Comparison of ENCODE assay signal across 10 mouse cellular contexts in the genomic region with DNA sequence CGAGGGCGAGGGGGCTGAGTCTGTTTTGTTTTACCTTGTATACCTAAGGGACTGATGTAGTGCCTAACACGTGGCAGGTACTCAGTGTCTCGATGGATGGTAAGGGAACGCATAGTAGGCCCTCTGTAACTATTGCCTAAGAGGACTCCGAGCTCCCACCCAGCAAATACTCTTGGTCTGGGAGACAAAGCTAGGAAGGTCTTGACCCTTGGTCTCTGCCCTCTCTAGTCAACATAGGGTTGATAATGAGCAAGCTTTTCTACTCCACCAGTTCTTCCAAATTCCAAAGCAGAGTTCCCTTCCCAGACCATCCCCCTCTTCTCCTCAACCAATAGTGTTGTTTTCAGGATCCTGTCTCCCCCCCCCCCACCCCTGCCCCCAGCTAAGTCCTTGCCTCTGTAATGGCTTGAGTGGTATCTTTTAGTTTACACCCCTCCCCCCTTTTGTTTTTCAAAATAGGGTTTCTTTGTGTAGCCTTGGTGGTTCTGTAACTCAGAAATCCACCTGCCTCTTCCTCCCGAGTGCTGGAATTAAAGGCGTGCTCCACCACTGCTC. TPM values are rescaled to one million over a fixed set of nuclear protein-coding genes. Genes with fewer than 3 reads are reported as not detected.
DNase-seq lines count a peak whose midpoint lies in the region; ATAC-seq and TF ChIP-seq lines count a peak whose summit lies in the region.
"Had no signal": no experiment of that assay in that cellular context is flagged by ENCODE, and none has a peak within 500 bp of the region (broad histone marks: within the 10 kb centered on the region; RNA-seq: fewer than 3 reads in every experiment).

No protein-coding gene starts in this region.

- no peak overlapping the region for H3K27ac ChIP-seq in intestine, embryonic 14.5 days (ENCODE audit: low read depth)
- no peak overlapping the region for H3K27ac ChIP-seq in intestine, embryonic 16.5 days (ENCODE audit: low read length)
- no peak overlapping the region for H3K27ac ChIP-seq in forebrain, embryonic 14.5 days (ENCODE audit: low read depth, low read length)
- no peak overlapping the region for H3K27ac ChIP-seq in liver, embryonic 15.5 days (replicated peaks)
- H3K27ac ChIP-seq: stomach, embryonic 15.5 days had no signal

- no peak for DNase-seq in intestine, embryonic 14.5 days (ENCODE audit: low spot score)
- peak; percentile 92 for DNase-seq in R1 (ENCODE audit: low read depth, low spot score)
- DNase-seq in forebrain, embryonic 14.5 days (ENCODE audit: low spot score), result no peak
- no peak for DNase-seq in right cerebral cortex, postnatal 25 days
- DNase-seq in lung, adult 2 months, result no peak

- H3K4me1 ChIP-seq in intestine, embryonic 14.5 days (replicated peaks; ENCODE audit: control insufficient read depth, insufficient read depth, low read length), result no peaks in the 10 kb centered on the region
- peaks cover 10% of the 10 kb centered on the region; the same call in 1 of the 2 replicates for H3K4me1 ChIP-seq in intestine, embryonic 16.5 days (ENCODE audit: control insufficient read depth, insufficient read depth, low read length)
- H3K4me1 ChIP-seq in forebrain, embryonic 14.5 days (ENCODE audit: control insufficient read depth, insufficient read depth, low read length), result peaks cover 8% of the 10 kb centered on the region
- no peaks in the 10 kb centered on the region for H3K4me1 ChIP-seq in liver, embryonic 15.5 days (replicated peaks)
- H3K4me1 ChIP-seq in lung, adult 2 months (ENCODE audit: control insufficient read depth, insufficient read depth, low read length), result peaks cover 2% of the 10 kb centered on the region; the same call in 1 of the 2 replicates
- H3K4me1 ChIP-seq: stomach, embryonic 15.5 days had no signal

- H3K27me3 ChIP-seq in intestine, embryonic 14.5 days (replicated peaks; ENCODE audit: control insufficient read depth, insufficient read depth, low read length), result no peaks in the 10 kb centered on the region
- H3K27me3 ChIP-seq in intestine, embryonic 16.5 days (replicated peaks; ENCODE audit: control insufficient read depth, insufficient read depth, low read length), result no peaks in the 10 kb centered on the region
- H3K27me3 ChIP-seq in forebrain, embryonic 14.5 days (replicated peaks; ENCODE audit: control insufficient read depth, insufficient read depth, low read length), result no peaks in the 10 kb centered on the region
- peaks cover 44% of the 10 kb centered on the region for H3K27me3 ChIP-seq in liver, embryonic 15.5 days
- H3K27me3 ChIP-seq: stomach, embryonic 15.5 days had no signal

- peak overlapping the region; percentile 55 for H3K4me2 ChIP-seq in intestine, embryonic 14.5 days (ENCODE audit: low read length)
- H3K4me2 ChIP-seq in intestine, embryonic 16.5 days (ENCODE audit: low read depth, low read length), result no peak overlapping the region
- H3K4me2 ChIP-seq in forebrain, embryonic 14.5 days (ENCODE audit: low read length), result peak overlapping the region; percentile 63
- 0 out of 2 replicates have a peak overlapping the region, but pooled peaks have one; percentile 58 for H3K4me2 ChIP-seq in liver, embryonic 15.5 days

- no peak for TF ChIP-seq POLR2A in lung, adult 2 months (IDR thresholded peaks at IDR 0.05; ENCODE audit: borderline replicate concordance, extremely low read depth, low read depth, low read length)

- no peak for ATAC-seq in intestine, embryonic 14.5 days (replicated peaks; ENCODE audit: low FRiP score, low TSS enrichment, low read depth)
- no peak for ATAC-seq in intestine, embryonic 16.5 days
- no peak for ATAC-seq in forebrain, embryonic 14.5 days
- peak; percentile 53 for ATAC-seq in liver, embryonic 15.5 days (ENCODE audit: insufficient read depth)
- no peak for ATAC-seq in cerebellum, adult (ENCODE audit: insufficient number of reproducible peaks, low FRiP score, low TSS enrichment)
- ATAC-seq: CD4-positive, CD25-positive, alpha-beta regulatory T cell, adult 4 months had no signal

- WGBS in intestine, embryonic 14.5 days, result 67% methylated on average over 8 of the region's 8 CpGs
- 60% methylated on average over 8 of the region's 8 CpGs for WGBS in intestine, embryonic 16.5 days
- 60% methylated on average over 8 of the region's 8 CpGs for WGBS in forebrain, embryonic 14.5 days
- 51% methylated on average over 8 of the region's 8 CpGs for WGBS in liver, embryonic 15.5 days (ENCODE audit: insufficient replicate concordance)
- WGBS in lung, adult 2 months, result 57% methylated on average over 8 of the region's 8 CpGs

- TF ChIP-seq CTCF in lung, adult 2 months (IDR thresholded peaks at IDR 0.05; ENCODE audit: insufficient read depth, low read length), result no peak

- H3K4me3 ChIP-seq in intestine, embryonic 14.5 days (ENCODE audit: low read depth, low read length), result no peak overlapping the region
- no peak overlapping the region for H3K4me3 ChIP-seq in intestine, embryonic 16.5 days (ENCODE audit: low read length)
- no peak overlapping the region for H3K4me3 ChIP-seq in forebrain, embryonic 14.5 days (ENCODE audit: low read depth, low read length)
- no peak overlapping the region for H3K4me3 ChIP-seq in liver, embryonic 15.5 days (replicated peaks)
- H3K4me3 ChIP-seq in lung, adult 2 months (replicated peaks; ENCODE audit: extremely low read depth, low read depth, low read length), result no peak overlapping the region
- H3K4me3 ChIP-seq: stomach, embryonic 15.5 days had no signal

- no peak overlapping the region for H3K9ac ChIP-seq in intestine, embryonic 14.5 days (ENCODE audit: low read length)
- no peak overlapping the region for H3K9ac ChIP-seq in intestine, embryonic 16.5 days (ENCODE audit: low read depth, low read length)
- no peak overlapping the region for H3K9ac ChIP-seq in forebrain, embryonic 14.5 days (ENCODE audit: low read length)
- no peak overlapping the region for H3K9ac ChIP-seq in liver, embryonic 15.5 days
- H3K9ac ChIP-seq: stomach, embryonic 15.5 days had no signal

- no peaks in the 10 kb centered on the region for H3K9me3 ChIP-seq in intestine, embryonic 14.5 days (ENCODE audit: control insufficient read depth, low read length)
- H3K9me3 ChIP-seq in intestine, embryonic 16.5 days (ENCODE audit: control insufficient read depth, low read length), result no peaks in the 10 kb centered on the region
- no peaks in the 10 kb centered on the region for H3K9me3 ChIP-seq in forebrain, embryonic 14.5 days (replicated peaks; ENCODE audit: control insufficient read depth, low read length)
- no peaks in the 10 kb centered on the region for H3K9me3 ChIP-seq in liver, embryonic 15.5 days (replicated peaks)
- H3K9me3 ChIP-seq: stomach, embryonic 15.5 days had no signal

- no peaks in the 10 kb centered on the region for H3K36me3 ChIP-seq in intestine, embryonic 14.5 days (ENCODE audit: control insufficient read depth, insufficient read depth, low read length)
- H3K36me3 ChIP-seq in intestine, embryonic 16.5 days (ENCODE audit: control insufficient read depth, insufficient read depth, low read length), result no peaks in the 10 kb centered on the region
- H3K36me3 ChIP-seq in forebrain, embryonic 14.5 days (ENCODE audit: control insufficient read depth, insufficient read depth, low read length), result no peaks in the 10 kb centered on the region
- H3K36me3 ChIP-seq in liver, embryonic 15.5 days (replicated peaks), result no peaks in the 10 kb centered on the region
- H3K36me3 ChIP-seq: stomach, embryonic 15.5 days had no signal

RNA-seq across cellular contexts. Expression of a gene that starts 3.8 kb away (rescaled TPM):
- 8.6 and 9.4 TPM in 2 replicates for polyA plus RNA-seq in intestine, embryonic 14.5 days (2014; fragmentation: Nextera tagmentation; extraction: Ambion mirVana)
- polyA plus RNA-seq in intestine, embryonic 16.5 days (2015; fragmentation: Nextera tagmentation; extraction: Ambion mirVana), result 4.1 and 5.3 TPM in 2 replicates
- polyA plus RNA-seq in forebrain, embryonic 14.5 days (2014; fragmentation: Nextera tagmentation; extraction: Ambion mirVana), result 9.4 and 9.6 TPM in 2 replicates
- polyA plus RNA-seq in liver, embryonic 15.5 days (2015; fragmentation: Nextera tagmentation; extraction: Ambion mirVana), result 1.9 and 2.4 TPM in 2 replicates
- 5.7 and 7.0 TPM in 2 replicates for polyA plus RNA-seq in lung, adult 2 months (2012; rRNA removed)
- polyA plus RNA-seq: CD4-positive, CD25-positive, alpha-beta regulatory T cell, adult 4 months had no signal

RNA-seq across cellular contexts. Expression of a gene that starts 32.6 kb away (rescaled TPM):
- 29.4 and 30.4 TPM in 2 replicates for polyA plus RNA-seq in intestine, embryonic 14.5 days (2014; fragmentation: Nextera tagmentation; extraction: Ambion mirVana)
- 20.7 and 21.1 TPM in 2 replicates for polyA plus RNA-seq in intestine, embryonic 16.5 days (2015; fragmentation: Nextera tagmentation; extraction: Ambion mirVana)
- polyA plus RNA-seq in forebrain, embryonic 14.5 days (2014; fragmentation: Nextera tagmentation; extraction: Ambion mirVana), result 53.6 and 59.0 TPM in 2 replicates
- polyA plus RNA-seq in liver, embryonic 15.5 days (2015; fragmentation: Nextera tagmentation; extraction: Ambion mirVana), result 9.7 and 9.8 TPM in 2 replicates
- 6.8 and 9.6 TPM in 2 replicates for polyA plus RNA-seq in lung, adult 2 months (2012; rRNA removed)

RNA-seq across cellular contexts. Expression of a gene that starts 46.6 kb away (rescaled TPM):
- polyA plus RNA-seq in intestine, embryonic 14.5 days (2014; fragmentation: Nextera tagmentation; extraction: Ambion mirVana), result 34.7 and 41.1 TPM in 2 replicates
- polyA plus RNA-seq in intestine, embryonic 16.5 days (2015; fragmentation: Nextera tagmentation; extraction: Ambion mirVana), result 26.3 and 32.6 TPM in 2 replicates
- polyA plus RNA-seq in forebrain, embryonic 14.5 days (2014; fragmentation: Nextera tagmentation; extraction: Ambion mirVana), result 39.2 and 49.1 TPM in 2 replicates
- 9.6 and 10.6 TPM in 2 replicates for polyA plus RNA-seq in liver, embryonic 15.5 days (2015; fragmentation: Nextera tagmentation; extraction: Ambion mirVana)
- 3.8 and 6.4 TPM in 2 replicates for polyA plus RNA-seq in lung, adult 2 months (2012; rRNA removed)
